Mouse (Mus musculus) heart, adult 2 months (tissue): Measurements from ENCODE around the gene Ern1. TPM values are rescaled to one million over a fixed set of nuclear protein-coding genes. Genes with fewer than 3 reads are reported as not detected.

Experiments
- DNase-seq, 2 experiments: peaks; one replicate each; pipeline ENCODE4 v3.0.0; 2021
- H3K27ac ChIP-seq: fragments of 200-600 bp; 2 replicates; pipeline ENCODE4 v1.8.1; 2022
- H3K27me3 ChIP-seq: fragments of 200-500 bp; 2 replicates; pipeline ENCODE4 v1.6.1; 2012; ENCODE audit warnings: mild to moderate bottlenecking, low read length, inconsistent platforms, mixed read lengths; ENCODE audit not compliant: control insufficient read depth, insufficient read depth
- H3K36me3 ChIP-seq: fragments of 200-500 bp; 2 replicates; pipeline ENCODE4 v1.6.1; 2012; ENCODE audit warnings: low read length, inconsistent platforms; ENCODE audit not compliant: control insufficient read depth, insufficient read depth
- H3K4me1 ChIP-seq: fragments of 200-500 bp; 2 replicates; pipeline ENCODE4 v1.6.1; 2011; ENCODE audit warnings: low read length; ENCODE audit not compliant: control insufficient read depth, insufficient read depth
- H3K4me3 ChIP-seq: fragments of 200-600 bp; 2 replicates; pipeline ENCODE4 v1.8.1; 2022
- H3K79me2 ChIP-seq: fragments of 200-500 bp; replicated peaks from 2 replicates; pipeline ENCODE4 v1.6.1; 2012; ENCODE audit warnings: mild to moderate bottlenecking, inconsistent platforms, low read length, moderate library complexity, mixed read lengths; ENCODE audit not compliant: control insufficient read depth, insufficient read depth
- H3K9ac ChIP-seq: fragments of 200-500 bp; 2 replicates; pipeline ENCODE4 v1.6.1; 2012; ENCODE audit warnings: low read depth, mild to moderate bottlenecking, control low read depth, inconsistent platforms, low read length, mixed read lengths
- CTCF ChIP-seq: fragments of 200-600 bp; IDR thresholded peaks from 2 replicates; pipeline ENCODE4 v1.8.1; 2022; ENCODE audit warnings: antibody characterized with exemption, mild to moderate bottlenecking, moderate library complexity
- EP300 ChIP-seq: fragments of 200-500 bp; IDR thresholded peaks from 2 replicates; pipeline ENCODE4 v1.6.1; 2011; ENCODE audit warnings: low read depth, low read length, control low read depth; ENCODE audit not compliant: insufficient read depth
- POLR2A ChIP-seq: fragments of 200-500 bp; IDR thresholded peaks from 2 replicates; pipeline ENCODE4 v1.6.1; 2011; ENCODE audit warnings: mild to moderate bottlenecking, low read depth, low read length, control low read depth; ENCODE audit not compliant: insufficient read depth
- WGBS: fragments of 180-500 bp; shearing (Covaris S2); methylation state at CpG from one replicate; pipeline ENCODE4 v1.1.7; 2018; 5-methylcytosine and 5-hydroxymethylcytosine counted together
- intact Hi-C: fragments of 180-260 bp; cut with DNase I; formaldehyde crosslinking; loops from one replicate; pipeline ENCODE4 v1.15.1; 2025
- polyA plus RNA-seq: library from polyadenylated mRNA; depleted of rRNA; stranded (reverse); fragments of >200 nt; gene quantifications from 2 replicates; pipeline ENCODE4 v1.2.3, GENCODE M21; 2012
- total RNA-seq, 2 experiments: library from RNA; stranded (reverse); gene quantifications; 2 replicates each; pipeline ENCODE4 v1.2.3; 2021

The Ern1 gene
- total and polyA plus RNA-seq, 3 experiments, result 6.4 to 13.9 (median 10.2) TPM

DNA sequence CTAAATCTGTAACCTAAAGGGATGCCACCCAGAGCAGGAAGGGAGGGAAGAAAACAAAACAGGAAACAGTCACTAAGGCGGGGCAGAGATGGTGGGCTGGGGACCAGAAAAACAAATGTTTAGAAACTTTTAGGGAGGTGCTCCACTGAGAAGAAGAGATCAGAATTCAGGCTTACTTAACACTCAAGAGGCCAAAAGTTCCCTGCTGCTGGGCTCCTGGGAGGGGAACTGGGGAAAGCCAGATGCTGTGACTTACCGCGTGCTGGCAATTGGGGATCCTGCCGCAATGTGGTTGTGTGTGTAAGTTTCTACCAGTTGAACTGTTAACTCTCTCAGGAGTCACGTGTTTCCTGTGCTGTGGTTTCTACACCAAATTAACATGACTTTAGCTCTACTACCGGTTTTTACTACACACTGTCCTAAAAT lies 99.8 kb downstream of the Ern1 start, which contains the start of gene Icam2:
TSS of gene Icam2 (minus strand) at position 285 of the 426 bp plus-strand sequence.
- 26% methylated on average over 6 of the region's 6 CpGs for WGBS
- Histone ChIP-seq H3K79me2 (no peaks in the 10 kb centered on the region), H3K36me3 (peaks cover 6% of the 10 kb centered on the region), H3K4me1 (peaks cover 29% of the 10 kb centered on the region), H3K9ac (no peak within 1 kb of the TSS), H3K4me3 (no peak within 1 kb of the TSS), H3K27me3 (no peaks in the 10 kb centered on the region), H3K27ac (peak within 1 kb of the TSS; percentile 59)
- peak in 1 of 2 experiments; percentile 58 for DNase-seq
- intact Hi-C loops, result loop anchor here (10.0 kb wide), 1 partner anchor 443 kb away; no protein-coding TSS in a partner anchor
- TF ChIP-seq CTCF, result no peak
- TF ChIP-seq POLR2A, result no peak
- no peak for TF ChIP-seq EP300

DNA sequence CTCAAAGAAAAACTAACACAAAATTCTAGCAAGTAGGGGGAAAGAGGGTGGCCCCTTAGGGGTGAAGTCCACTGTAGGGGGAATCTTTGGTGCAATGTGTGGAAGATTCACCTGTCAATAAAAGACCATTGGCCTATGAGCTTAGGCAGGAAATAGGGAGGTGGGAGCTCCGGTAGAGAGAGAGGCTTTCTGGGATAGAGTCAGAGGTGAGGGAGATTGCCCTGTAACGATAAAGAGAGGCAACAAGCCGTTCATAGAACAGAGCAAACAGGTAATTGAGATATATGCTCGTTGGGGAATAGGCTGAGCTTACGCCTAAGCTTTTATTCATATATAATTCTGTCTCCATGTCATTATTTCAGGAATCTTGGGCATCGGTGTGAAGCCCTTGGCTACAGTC lies 100.6 kb downstream of the Ern1 start:
- WGBS, result 48% methylated on average over 6 of the region's 6 CpGs
- TF ChIP-seq EP300 (no peak), CTCF (no peak), POLR2A (no peak)
- H3K4me1 ChIP-seq, result peaks cover 30% of the 10 kb centered on the region

DNA sequence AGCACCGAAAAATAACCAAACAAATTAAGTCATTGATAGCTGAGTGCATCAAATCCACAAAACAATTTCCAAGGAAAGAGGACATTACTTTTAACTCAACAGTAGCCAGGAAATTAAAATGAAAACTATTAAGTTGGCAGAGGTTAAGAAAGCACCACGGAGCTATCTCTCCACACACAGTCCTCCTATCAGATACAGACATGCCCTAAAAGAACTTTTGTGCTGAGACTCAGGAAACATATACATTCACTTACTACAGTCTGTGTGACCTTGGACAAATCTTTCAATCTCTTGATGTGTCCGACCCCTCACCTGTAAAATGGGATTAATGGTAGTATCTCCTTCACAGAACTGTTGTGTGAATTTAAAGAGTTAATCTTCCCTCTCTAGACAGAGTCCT lies 101.2 kb downstream of the Ern1 start:
- DNase-seq, result no peak
- TF ChIP-seq POLR2A, result no peak
- no peak overlapping the region for H3K4me3 ChIP-seq
- H3K36me3 ChIP-seq, result peaks cover 6% of the 10 kb centered on the region
- no peaks in the 10 kb centered on the region for H3K79me2 ChIP-seq
- WGBS, result 73% methylated on average over 3 of the region's 3 CpGs
- H3K27me3 ChIP-seq, result no peaks in the 10 kb centered on the region
- H3K27ac ChIP-seq, result no peak overlapping the region; the same call in 1 of the 2 replicates
- intact Hi-C loops, result loop anchor here (10.0 kb wide), 1 partner anchor 442 kb away; no protein-coding TSS in a partner anchor
- no peak overlapping the region for H3K9ac ChIP-seq
- peaks cover 29% of the 10 kb centered on the region for H3K4me1 ChIP-seq

More for the DNA sequence above, 100.6 kb downstream of the Ern1 start:
- Histone ChIP-seq H3K4me3 (no peak overlapping the region), H3K36me3 (peaks cover 6% of the 10 kb centered on the region), H3K79me2 (no peaks in the 10 kb centered on the region), H3K27ac (peak overlapping the region; percentile 59), H3K27me3 (no peaks in the 10 kb centered on the region), H3K9ac (no peak overlapping the region)
- no peak for DNase-seq
- intact Hi-C loops, result loop anchor here (10.0 kb wide), 1 partner anchor 442 kb away; no protein-coding TSS in a partner anchor

DNA sequence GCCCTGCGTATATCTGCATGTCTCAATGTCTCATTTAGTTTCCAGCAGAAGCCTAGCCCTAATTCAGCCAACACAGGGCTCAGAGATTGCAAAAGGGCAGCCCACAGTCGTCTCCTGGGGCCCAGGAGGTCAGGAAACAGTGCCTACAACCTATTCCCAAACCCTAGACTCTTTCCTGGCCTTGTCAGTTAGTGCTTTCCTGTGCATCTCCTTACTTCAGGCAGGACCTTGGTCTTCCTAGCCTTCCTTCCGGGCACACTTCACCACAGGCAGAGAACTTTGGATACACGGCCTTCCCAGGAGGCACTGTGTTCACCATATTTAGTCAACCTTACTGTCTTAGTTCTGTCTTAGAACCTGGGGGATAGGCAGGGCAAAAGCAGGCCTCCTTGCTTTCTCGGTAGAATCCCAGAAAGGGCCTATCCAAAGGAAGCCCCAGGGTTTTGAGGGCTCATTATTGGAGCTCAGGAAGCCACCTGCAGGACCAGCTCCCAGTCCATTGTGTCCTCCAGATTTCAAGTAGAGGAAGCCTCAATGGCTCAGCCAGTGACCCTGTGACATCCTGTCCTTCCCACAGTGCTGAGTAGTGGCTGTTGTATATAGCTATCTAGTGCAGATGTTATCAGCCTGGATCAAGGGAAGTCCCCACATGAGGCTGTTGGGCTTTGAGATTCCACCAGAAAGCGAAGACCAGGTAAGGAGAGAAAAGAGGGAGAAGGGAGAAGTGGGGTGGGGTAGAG lies 104.4 kb downstream of the Ern1 start:
- Histone ChIP-seq H3K79me2 (no peaks in the 10 kb centered on the region; the same call in 1 of the 2 replicates), H3K4me1 (peaks cover 25% of the 10 kb centered on the region), H3K27me3 (no peaks in the 10 kb centered on the region), H3K27ac (peak overlapping the region; percentile 91), H3K9ac (no peak overlapping the region), H3K36me3 (no peaks in the 10 kb centered on the region), H3K4me3 (no peak overlapping the region)
- TF ChIP-seq CTCF (no peak), EP300 (0 out of 2 replicates have a peak, but pooled peaks have one; percentile 42), POLR2A (0 out of 2 replicates have a peak, but pooled peaks have one; percentile 42)
- intact Hi-C loops, result loop anchor here (10.0 kb wide), 1 partner anchor 438 kb away; no protein-coding TSS in a partner anchor
- 47% methylated on average over 6 of the region's 6 CpGs for WGBS
- no peak for DNase-seq

DNA sequence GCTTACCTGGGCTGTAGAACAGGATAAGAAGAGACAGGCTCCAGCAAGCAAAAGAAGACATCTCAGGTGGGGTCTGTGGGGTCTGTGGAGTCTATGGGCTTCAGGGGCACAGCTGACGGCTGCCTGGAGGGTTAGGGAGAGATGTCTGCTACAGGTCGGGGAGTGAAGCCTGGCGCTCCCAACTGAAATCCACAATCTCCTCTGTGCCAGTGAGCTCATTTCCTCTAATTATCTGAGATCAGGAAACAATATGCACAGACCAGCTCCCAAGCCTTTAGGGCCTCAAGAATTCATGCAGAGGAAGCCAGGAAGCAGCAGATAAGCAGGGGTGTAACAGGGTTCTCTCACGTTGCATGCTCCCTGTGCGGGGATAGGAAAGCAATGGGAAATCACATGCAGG lies 105.2 kb downstream of the Ern1 start:
- TF ChIP-seq EP300 (peak; percentile 95), POLR2A (peak; percentile 78), CTCF (no peak)
- Histone ChIP-seq H3K4me3 (peak overlapping the region; percentile 56), H3K27me3 (no peaks in the 10 kb centered on the region), H3K27ac (peak overlapping the region; percentile 91), H3K9ac (peak overlapping the region; percentile 55), H3K79me2 (no peaks in the 10 kb centered on the region; the same call in 1 of the 2 replicates), H3K36me3 (no peaks in the 10 kb centered on the region), H3K4me1 (peaks cover 19% of the 10 kb centered on the region)
- WGBS, result 32% methylated on average over 5 of the region's 5 CpGs
- intact Hi-C loops, result loop anchor here (1.0 to 10.0 kb wide), 2 partner anchors 9 to 438 kb away; no protein-coding TSS in a partner anchor
- DNase-seq, result peak; percentile 57 to 71
